Mouse (Mus musculus): ENCODE data around the gene Slf2.

GRCm38 (mm10) chr19:44898646-44899045 is 32.3 kb upstream of the Slf2 start:
- no peak for TF ChIP-seq POLR2A (IDR thresholded peaks at IDR 0.05; ENCODE audit: insufficient read depth, low read length)
- TF ChIP-seq CTCF (IDR thresholded peaks at IDR 0.05; ENCODE audit: low read depth, low read length) = no peak
- no peak for TF ChIP-seq EP300 (IDR thresholded peaks at IDR 0.05; ENCODE audit: insufficient read depth, low read depth, low read length)
